Mouse (Mus musculus): ENCODE results near the gene Tff1. TPM values are rescaled to one million over a fixed set of nuclear protein-coding genes. Genes with fewer than 3 reads are reported as not detected.
A peak's percentile ranks its signal among the peaks of the same experiment; 100 is the strongest.

Gene Tff1
- polyA plus RNA-seq, 1 experiment from 2014 or later = not detected

DNA sequence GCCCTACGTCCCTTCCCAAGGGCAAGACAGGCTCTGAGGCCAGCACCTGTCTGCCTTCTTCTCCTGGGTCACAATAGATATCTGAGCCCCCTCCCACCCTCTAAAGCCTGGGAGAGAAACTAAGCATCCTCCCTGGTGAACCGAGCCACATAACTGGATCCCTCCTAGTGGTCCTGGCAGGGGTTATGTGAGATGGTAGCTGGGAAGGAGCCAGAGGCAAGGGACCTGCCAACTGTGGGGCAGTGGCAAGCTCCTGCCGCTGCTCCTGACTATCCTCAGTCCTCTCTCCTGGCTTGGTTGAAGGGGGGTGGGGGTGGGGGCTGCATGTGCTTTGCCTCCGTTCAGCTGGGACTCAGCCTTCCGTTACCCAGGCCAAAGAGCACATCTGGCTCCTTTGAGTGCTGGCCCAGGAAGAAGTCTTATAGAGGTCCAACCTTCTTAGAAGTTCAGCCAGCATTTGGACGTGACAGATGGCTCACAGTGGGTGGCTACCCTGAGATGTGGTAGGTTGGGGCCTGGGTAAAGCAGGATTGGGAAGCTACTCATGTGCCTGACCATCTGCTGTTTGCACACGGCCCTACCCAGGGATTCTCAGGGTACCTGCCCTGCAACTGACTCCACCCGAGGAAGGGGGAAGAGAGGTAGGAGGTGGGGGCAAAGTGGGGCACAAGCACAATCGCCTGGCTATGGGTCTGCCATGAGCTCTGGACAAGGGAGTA is 39.4 kb downstream of the Tff1 start:
- Histone ChIP-seq H3K27me3 (replicated peaks; ENCODE audit: control insufficient read depth, insufficient read depth, low read length) (no peaks in the 10 kb centered on the region), H3K4me3 (ENCODE audit: low read length) (no peak overlapping the region), H3K4me1 (ENCODE audit: control insufficient read depth, insufficient read depth, low read depth, low read length) (no peaks in the 10 kb centered on the region), H3K9me3 (ENCODE audit: control insufficient read depth, low read length) (peaks cover 3% of the 10 kb centered on the region; the same call in 1 of the 2 replicates), H3K9ac (ENCODE audit: low read depth, low read length) (no peak overlapping the region), H3K4me2 (ENCODE audit: low read length) (no peak overlapping the region), H3K27ac (ENCODE audit: low read depth, low read length) (no peak overlapping the region; the same call in 1 of the 2 replicates), H3K36me3 (ENCODE audit: control insufficient read depth, insufficient read depth, low read length) (no peaks in the 10 kb centered on the region)
- WGBS = 27% methylated on average over 9 of the region's 9 CpGs
- peak; percentile 77; the same call in 1 of the 2 replicates for ATAC-seq

DNA sequence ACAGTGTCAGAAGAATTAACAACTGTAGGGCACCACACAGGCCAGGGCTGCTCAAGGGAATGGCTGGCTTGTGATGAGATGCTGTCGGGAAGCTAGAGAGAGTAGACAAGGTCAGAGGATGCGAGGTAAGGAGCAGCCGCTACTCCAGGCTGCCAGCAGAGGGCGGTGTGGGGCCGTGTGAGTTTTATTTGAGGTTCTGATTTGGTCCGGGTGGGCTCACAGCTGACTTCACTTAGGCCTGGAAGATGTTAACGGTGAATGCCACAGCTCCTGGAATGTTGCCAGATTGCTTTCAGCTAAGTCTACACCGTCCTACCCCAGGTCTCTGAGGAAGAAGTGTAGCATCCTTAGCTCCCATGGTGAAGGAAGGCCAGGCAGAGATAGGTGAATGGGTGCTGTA is 43.1 kb downstream of the Tff1 start:
- H3K36me3 ChIP-seq (ENCODE audit: control insufficient read depth, insufficient read depth, low read length) = peaks cover 3% of the 10 kb centered on the region; the same call in 1 of the 2 replicates
- H3K9me3 ChIP-seq (ENCODE audit: control insufficient read depth, low read length) = peaks cover 3% of the 10 kb centered on the region; the same call in 1 of the 2 replicates
- H3K27me3 ChIP-seq (replicated peaks; ENCODE audit: control insufficient read depth, insufficient read depth, low read length) = no peaks in the 10 kb centered on the region
- no peak overlapping the region for H3K4me2 ChIP-seq (ENCODE audit: low read length)
- no peaks in the 10 kb centered on the region for H3K4me1 ChIP-seq (ENCODE audit: control insufficient read depth, insufficient read depth, low read depth, low read length)
- WGBS = 10% methylated on average over 8 of the region's 8 CpGs
- H3K4me3 ChIP-seq (ENCODE audit: low read length) = no peak overlapping the region
- no peak for ATAC-seq
- no peak overlapping the region for H3K9ac ChIP-seq (ENCODE audit: low read depth, low read length)
- H3K27ac ChIP-seq (ENCODE audit: low read depth, low read length) = no peak overlapping the region

DNA sequence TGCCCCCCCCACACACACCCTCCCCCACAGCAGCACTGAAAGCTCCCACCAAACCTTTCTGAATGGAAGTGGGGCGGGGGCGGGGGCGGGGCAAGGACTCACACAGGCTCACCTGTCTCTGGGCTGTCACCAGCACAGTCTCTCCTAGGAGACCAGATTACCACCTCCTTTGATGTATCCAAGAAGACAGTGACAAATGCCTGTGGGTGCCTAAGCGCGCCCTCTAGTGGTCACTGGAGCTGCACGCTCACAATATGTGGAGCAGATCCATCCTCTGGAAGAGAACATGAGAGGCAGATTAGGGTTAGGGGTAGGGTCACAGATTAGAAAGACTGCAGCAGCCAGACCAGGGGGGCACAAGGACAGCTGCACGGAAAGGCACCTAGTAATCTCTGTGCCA is 45.6 kb downstream of the Tff1 start:
- Histone ChIP-seq H3K27ac (ENCODE audit: low read depth, low read length) (no peak overlapping the region), H3K4me2 (ENCODE audit: low read length) (no peak overlapping the region), H3K4me3 (ENCODE audit: low read length) (no peak overlapping the region), H3K36me3 (ENCODE audit: control insufficient read depth, insufficient read depth, low read length) (peaks cover 14% of the 10 kb centered on the region), H3K9me3 (ENCODE audit: control insufficient read depth, low read length) (peaks cover 3% of the 10 kb centered on the region; the same call in 1 of the 2 replicates), H3K27me3 (replicated peaks; ENCODE audit: control insufficient read depth, insufficient read depth, low read length) (no peaks in the 10 kb centered on the region), H3K9ac (ENCODE audit: low read depth, low read length) (no peak overlapping the region), H3K4me1 (ENCODE audit: control insufficient read depth, insufficient read depth, low read depth, low read length) (no peaks in the 10 kb centered on the region)
- 0 out of 2 replicates have a peak, but pooled peaks have one; percentile 37 for ATAC-seq
- WGBS = 6% methylated on average over 7 of the region's 7 CpGs

DNA sequence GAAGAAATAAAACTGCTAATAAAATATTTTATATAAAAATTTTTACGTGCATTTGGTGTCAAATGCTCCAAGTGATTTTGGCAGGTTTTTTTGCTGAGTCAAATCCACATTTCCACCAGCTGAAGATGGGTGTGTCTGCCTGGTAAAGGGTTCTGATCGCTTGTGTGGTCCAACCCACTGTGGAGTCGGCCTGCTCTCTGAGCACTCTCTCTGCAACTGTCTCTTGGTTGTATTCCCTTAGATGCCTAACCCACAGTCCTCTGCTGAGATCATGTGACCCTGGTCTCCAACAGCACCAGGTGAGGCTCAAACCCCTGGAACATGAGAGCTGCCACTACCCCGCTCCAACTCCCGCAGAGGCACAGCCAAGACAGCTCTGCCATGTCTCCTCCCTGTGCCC is 47.1 kb downstream of the Tff1 start:
- H3K9ac ChIP-seq (ENCODE audit: low read depth, low read length) = no peak overlapping the region
- no peaks in the 10 kb centered on the region; the same call in 1 of the 2 replicates for H3K4me1 ChIP-seq (ENCODE audit: control insufficient read depth, insufficient read depth, low read depth, low read length)
- no peak overlapping the region for H3K4me3 ChIP-seq (ENCODE audit: low read length)
- no peaks in the 10 kb centered on the region for H3K9me3 ChIP-seq (ENCODE audit: control insufficient read depth, low read length)
- ATAC-seq = no peak
- 90% methylated on average over 5 of the region's 5 CpGs for WGBS
- H3K36me3 ChIP-seq (ENCODE audit: control insufficient read depth, insufficient read depth, low read length) = peaks cover 14% of the 10 kb centered on the region
- H3K27me3 ChIP-seq (replicated peaks; ENCODE audit: control insufficient read depth, insufficient read depth, low read length) = no peaks in the 10 kb centered on the region
- no peak overlapping the region for H3K27ac ChIP-seq (ENCODE audit: low read depth, low read length)
- H3K4me2 ChIP-seq (ENCODE audit: low read length) = no peak overlapping the region

DNA sequence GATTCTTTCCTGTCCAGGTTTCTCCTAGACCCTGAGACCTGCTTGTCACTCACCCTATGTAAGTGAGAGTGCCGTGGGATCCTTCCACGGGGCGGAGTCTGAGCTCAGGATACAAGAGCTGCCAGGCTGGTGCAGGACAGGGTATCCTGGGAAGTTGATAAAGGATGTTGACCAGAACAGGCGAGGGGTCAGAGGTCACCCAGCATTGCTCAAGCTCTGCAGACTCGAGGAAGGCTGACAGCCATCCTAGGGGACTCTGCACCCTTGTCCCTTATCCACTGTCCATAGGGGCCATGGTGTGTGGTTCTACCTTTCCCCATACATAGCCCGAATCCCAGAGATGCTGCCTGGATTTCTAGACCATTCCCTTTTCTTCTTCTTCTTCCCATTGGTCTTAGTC is 49.0 kb downstream of the Tff1 start:
- no peaks in the 10 kb centered on the region; the same call in 1 of the 2 replicates for H3K4me1 ChIP-seq (ENCODE audit: control insufficient read depth, insufficient read depth, low read depth, low read length)
- H3K9ac ChIP-seq (ENCODE audit: low read depth, low read length) = no peak overlapping the region
- H3K9me3 ChIP-seq (ENCODE audit: control insufficient read depth, low read length) = no peaks in the 10 kb centered on the region
- no peak overlapping the region for H3K4me2 ChIP-seq (ENCODE audit: low read length)
- H3K27ac ChIP-seq (ENCODE audit: low read depth, low read length) = no peak overlapping the region
- H3K36me3 ChIP-seq (ENCODE audit: control insufficient read depth, insufficient read depth, low read length) = peaks cover 24% of the 10 kb centered on the region
- WGBS = 73% methylated on average over 6 of the region's 6 CpGs
- no peak for ATAC-seq
- no peaks in the 10 kb centered on the region for H3K27me3 ChIP-seq (replicated peaks; ENCODE audit: control insufficient read depth, insufficient read depth, low read length)
- H3K4me3 ChIP-seq (ENCODE audit: low read length) = no peak overlapping the region

DNA sequence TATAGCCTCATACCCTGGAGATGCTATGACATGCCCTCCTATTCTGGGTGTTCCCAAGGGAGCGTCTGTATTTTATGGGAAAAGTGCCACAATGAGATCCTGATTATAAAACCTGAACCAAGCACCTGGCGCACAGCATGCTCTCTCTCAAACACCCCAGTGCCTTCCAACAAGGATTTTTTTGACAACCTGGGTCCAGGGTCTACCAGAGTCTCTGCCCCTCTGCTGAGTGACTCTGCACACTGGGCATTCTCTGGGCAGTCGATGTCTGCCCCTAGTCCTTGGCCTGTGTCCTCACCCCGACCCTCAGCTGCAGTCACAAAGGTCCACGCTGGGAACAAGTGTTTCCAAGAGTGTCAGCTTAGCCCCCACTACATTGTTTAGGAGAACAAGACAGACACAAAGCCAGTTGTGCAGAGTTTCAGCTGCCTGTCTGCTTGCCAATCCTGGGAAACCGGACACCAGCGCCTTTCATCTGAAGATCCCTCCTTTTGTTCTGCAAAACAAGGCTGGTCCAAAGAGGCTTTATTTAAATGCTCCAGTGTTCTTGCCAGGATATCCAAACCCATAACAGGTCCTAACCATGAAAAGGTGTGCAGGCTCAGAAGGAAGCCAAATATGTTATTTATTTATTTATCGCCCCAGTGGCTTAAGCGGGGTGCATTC is 51.8 kb downstream of the Tff1 start:
- H3K4me3 ChIP-seq (ENCODE audit: low read length) = no peak overlapping the region
- no peaks in the 10 kb centered on the region; the same call in 1 of the 2 replicates for H3K4me1 ChIP-seq (ENCODE audit: control insufficient read depth, insufficient read depth, low read depth, low read length)
- ATAC-seq = no peak
- no peak overlapping the region for H3K9ac ChIP-seq (ENCODE audit: low read depth, low read length)
- no peak overlapping the region for H3K4me2 ChIP-seq (ENCODE audit: low read length)
- H3K9me3 ChIP-seq (ENCODE audit: control insufficient read depth, low read length) = no peaks in the 10 kb centered on the region
- H3K36me3 ChIP-seq (ENCODE audit: control insufficient read depth, insufficient read depth, low read length) = peaks cover 40% of the 10 kb centered on the region
- 29% methylated on average over 9 of the region's 9 CpGs for WGBS
- no peaks in the 10 kb centered on the region for H3K27me3 ChIP-seq (replicated peaks; ENCODE audit: control insufficient read depth, insufficient read depth, low read length)
- no peak overlapping the region for H3K27ac ChIP-seq (ENCODE audit: low read depth, low read length)

Other genes with a start within 250 kb of the Tff1 start
- gene Umodl1, start 210.6 kb downstream of the Tff1 start, polyA plus RNA-seq (2015; fragmentation: Nextera tagmentation; extraction: Ambion mirVana) = 0.03 and 0.32 TPM in 2 replicates
- gene Abcg1, start 107.6 kb downstream of the Tff1 start, polyA plus RNA-seq (2015; fragmentation: Nextera tagmentation; extraction: Ambion mirVana) = 20.2 and 20.9 TPM in 2 replicates
- gene Tff3, start 35.6 kb downstream of the Tff1 start, polyA plus RNA-seq (2015; fragmentation: Nextera tagmentation; extraction: Ambion mirVana) = 0.94 and 1.1 TPM in 2 replicates
- gene Tff2, start 21.0 kb downstream of the Tff1 start, polyA plus RNA-seq (2015; fragmentation: Nextera tagmentation; extraction: Ambion mirVana) = not detected in 2 replicates
- gene Tmprss3, start 33.7 kb upstream of the Tff1 start, polyA plus RNA-seq (2015; fragmentation: Nextera tagmentation; extraction: Ambion mirVana) = not detected in 2 replicates
- 0.15 TPM in 1 of 2 replicates, not detected in the other for gene Ubash3a, start 42.6 kb upstream of the Tff1 start, polyA plus RNA-seq (2015; fragmentation: Nextera tagmentation; extraction: Ambion mirVana)
- 6.4 and 8.8 TPM in 2 replicates for gene Rsph1, start 112.1 kb upstream of the Tff1 start, polyA plus RNA-seq (2015; fragmentation: Nextera tagmentation; extraction: Ambion mirVana)
- gene Slc37a1, start 121.5 kb upstream of the Tff1 start, polyA plus RNA-seq (2015; fragmentation: Nextera tagmentation; extraction: Ambion mirVana) = 8.6 and 10.9 TPM in 2 replicates
- gene Pde9a, start 220.9 kb upstream of the Tff1 start, polyA plus RNA-seq (2015; fragmentation: Nextera tagmentation; extraction: Ambion mirVana) = 30.3 and 34.4 TPM in 2 replicates

All from hindbrain, embryonic 16.5 days (tissue).